Mouse (Mus musculus) lung, postnatal 0 days (tissue): ENCODE results near the gene Irf4. TPM values are rescaled to one million over a fixed set of nuclear protein-coding genes. Genes with fewer than 3 reads are reported as not detected.

Experiments used
- ATAC-seq: fragments of 200-750 bp; cut with Nextera tagmentation; 2 replicates; pipeline ENCODE4 v1.8.0; 2017; ENCODE audit warnings: moderate library complexity
- DNase-seq: peaks from one replicate; pipeline ENCODE4 v3.0.0-alpha.2; 2016; ENCODE audit warnings: low spot score
- H3K27ac ChIP-seq: fragments of 300-500 bp; sonication (generic); 2 replicates; pipeline ENCODE4 v1.5.1; 2014; ENCODE audit warnings: antibody characterized with exemption, mild to moderate bottlenecking, low read length, mixed read lengths
- H3K27me3 ChIP-seq: fragments of 300-500 bp; sonication (generic); replicated peaks from 2 replicates; pipeline ENCODE4 v1.6.1; 2014; ENCODE audit warnings: low read length, mixed read lengths; ENCODE audit not compliant: insufficient read depth
- H3K36me3 ChIP-seq: fragments of 300-500 bp; sonication (generic); 2 replicates; pipeline ENCODE4 v1.6.1; 2014; ENCODE audit warnings: low read length, mixed read lengths; ENCODE audit not compliant: insufficient read depth
- H3K4me1 ChIP-seq: fragments of 300-500 bp; sonication (generic); 2 replicates; pipeline ENCODE4 v1.6.1; 2014; ENCODE audit warnings: antibody characterized with exemption, low read depth, low read length, mixed read lengths; ENCODE audit not compliant: insufficient read depth
- H3K4me2 ChIP-seq: fragments of 300-500 bp; sonication (generic); replicated peaks from 2 replicates; pipeline ENCODE4 v1.6.1; 2014; ENCODE audit warnings: low read depth, mild to moderate bottlenecking, low read length, moderate library complexity, mixed read lengths
- H3K4me3 ChIP-seq: fragments of 300-500 bp; sonication (generic); 2 replicates; pipeline ENCODE4 v1.5.1; 2014; ENCODE audit warnings: low read depth, low read length
- H3K9ac ChIP-seq: fragments of 300-500 bp; sonication (generic); replicated peaks from 2 replicates; pipeline ENCODE4 v1.6.1; 2014; ENCODE audit warnings: low read depth, mild to moderate bottlenecking
- H3K9me3 ChIP-seq: fragments of 300-500 bp; sonication (generic); 2 replicates; pipeline ENCODE4 v1.6.1; 2016; ENCODE audit warnings: low read length, mixed read lengths
- CTCF ChIP-seq: IDR thresholded peaks from 2 replicates; pipeline ENCODE4 v1.5.1; 2016; ENCODE audit warnings: antibody characterized with exemption, mild to moderate bottlenecking
- EP300 ChIP-seq: IDR thresholded peaks from 2 replicates; pipeline ENCODE4 v1.6.1; 2016; ENCODE audit warnings: antibody characterized with exemption, mild to moderate bottlenecking, control low read depth
- WGBS: fragments of 180-500 bp; shearing (Covaris S2); extraction: QIAGEN DNeasy Blood & Tissue Kit; methylation state at CpG from one replicate; pipeline ENCODE4 v1.1.7; 2014; 5-methylcytosine and 5-hydroxymethylcytosine counted together
- polyA plus RNA-seq: library from polyadenylated mRNA; unstranded; fragments of >200 nt; fragmentation: Nextera tagmentation; extraction: Ambion mirVana; gene quantifications from 2 replicates; pipeline ENCODE4 v1.2.1, GENCODE M21; 2015

The Irf4 gene
- polyA plus RNA-seq, 1 experiment from 2014 or later = 0.21 TPM

DNA sequence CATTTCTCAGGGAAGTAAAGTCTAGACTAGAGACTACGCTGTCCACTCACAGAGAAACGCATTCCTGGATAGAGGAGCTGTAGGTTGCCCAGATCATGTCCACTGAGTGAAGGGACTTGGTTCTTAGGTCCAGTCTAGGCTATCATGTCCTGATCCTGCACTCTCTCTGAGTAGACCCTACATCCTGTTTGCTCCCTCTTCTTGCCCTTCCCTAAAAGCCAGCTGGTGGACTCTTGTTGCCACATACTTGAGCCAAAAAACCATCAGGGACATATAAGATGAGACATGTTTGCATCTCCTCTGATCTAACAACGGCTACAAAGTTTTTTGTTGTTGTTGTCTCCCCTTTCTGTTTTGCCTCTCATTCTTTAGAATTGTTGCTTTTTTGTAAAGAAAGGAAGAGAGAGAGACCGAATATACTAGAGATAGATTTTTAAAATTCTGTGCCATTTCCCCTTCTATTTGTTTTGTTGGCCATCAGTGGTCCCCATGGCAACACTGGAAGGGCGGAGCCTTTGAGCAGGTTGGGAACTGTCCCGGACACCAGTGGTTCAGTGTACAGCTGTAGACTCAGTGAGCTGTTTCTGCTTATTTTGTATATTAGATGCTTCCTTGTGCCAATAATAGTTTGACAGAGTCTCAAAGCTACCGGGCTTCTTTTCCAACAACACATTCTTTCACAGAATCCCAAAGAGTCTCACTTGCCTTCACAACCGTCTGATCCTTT, 15.2 kb downstream of the Irf4 start:
- Histone ChIP-seq H3K4me3 (no peak overlapping the region), H3K27ac (no peak overlapping the region), H3K9me3 (no peaks in the 10 kb centered on the region), H3K27me3 (no peaks in the 10 kb centered on the region), H3K4me2 (no peak overlapping the region), H3K9ac (no peak overlapping the region), H3K4me1 (no peaks in the 10 kb centered on the region), H3K36me3 (no peaks in the 10 kb centered on the region)
- DNase-seq (peak; percentile 78), ATAC-seq (peak; percentile 91)
- no peak for TF ChIP-seq EP300
- TF ChIP-seq CTCF = no peak
- WGBS = 58% methylated on average over 8 of the region's 8 CpGs

DNA sequence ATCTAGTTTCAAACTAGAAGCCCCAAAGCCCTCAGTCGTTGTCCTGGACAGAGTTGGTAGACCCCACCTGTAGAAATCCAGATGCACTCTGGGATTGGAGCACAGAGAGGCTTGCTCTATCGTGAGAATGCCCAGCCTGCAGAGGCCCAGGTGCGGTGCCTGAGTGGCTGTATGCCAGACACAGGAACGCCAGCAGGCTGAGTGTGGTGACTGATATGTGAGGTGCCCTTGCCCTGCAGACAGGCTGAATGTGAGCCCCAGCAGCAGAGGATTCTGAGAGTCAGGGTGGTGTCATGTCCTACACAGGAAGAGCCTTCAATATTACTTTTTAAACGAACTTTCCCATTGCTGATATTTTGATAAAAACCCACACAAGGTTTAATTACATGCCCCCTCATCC, 16.9 kb downstream of the Irf4 start:
- ATAC-seq (no peak), DNase-seq (no peak)
- 71% methylated on average over 5 of the region's 5 CpGs for WGBS
- Histone ChIP-seq H3K9me3 (no peaks in the 10 kb centered on the region), H3K4me3 (no peak overlapping the region), H3K4me1 (no peaks in the 10 kb centered on the region), H3K9ac (no peak overlapping the region), H3K27me3 (no peaks in the 10 kb centered on the region), H3K27ac (no peak overlapping the region), H3K36me3 (no peaks in the 10 kb centered on the region), H3K4me2 (no peak overlapping the region)
- TF ChIP-seq EP300 (no peak), CTCF (no peak)

DNA sequence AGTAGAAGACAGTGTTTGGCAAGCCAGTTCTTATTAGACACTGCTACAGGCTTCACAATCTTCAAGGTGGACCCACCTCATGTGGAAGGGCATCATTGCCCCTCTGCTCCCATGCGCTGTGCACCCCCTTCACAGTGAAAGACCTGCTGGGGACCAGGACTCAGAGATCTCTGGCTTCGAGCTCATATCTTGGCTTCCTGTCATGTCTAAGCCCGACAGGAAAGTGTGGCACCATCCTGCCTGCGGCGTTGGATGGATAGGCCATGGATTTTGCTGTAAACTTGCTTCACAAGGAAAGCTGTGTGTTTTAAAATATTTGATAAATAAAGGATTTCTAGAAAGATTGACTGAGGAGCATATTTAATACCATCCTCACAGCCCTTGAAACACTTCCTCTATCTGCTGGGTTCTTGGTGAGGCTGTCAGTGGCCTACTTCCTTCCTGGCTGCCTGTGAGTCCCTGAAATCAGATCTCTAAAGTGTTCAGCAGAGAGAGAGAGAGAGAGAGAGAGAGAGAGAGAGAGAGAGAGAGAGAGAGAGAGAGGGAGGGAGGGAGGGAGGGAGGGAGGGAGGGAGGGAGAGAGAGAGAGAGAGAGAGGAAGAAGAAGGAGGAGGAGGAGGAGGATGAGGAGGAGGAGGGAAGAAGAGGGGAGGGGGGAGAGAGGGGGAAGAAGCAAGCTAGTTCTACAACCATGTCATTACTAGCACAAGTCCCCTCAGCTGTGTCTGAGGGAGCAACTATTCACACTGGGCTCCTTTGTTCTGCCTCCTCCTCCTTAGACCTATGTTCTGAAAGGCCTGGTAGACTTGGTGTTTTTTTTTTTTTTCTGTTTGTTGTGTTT, 17.8 kb downstream of the Irf4 start:
- H3K36me3 ChIP-seq = no peaks in the 10 kb centered on the region
- TF ChIP-seq EP300 (no peak), CTCF (no peak)
- no peaks in the 10 kb centered on the region for H3K9me3 ChIP-seq
- H3K27me3 ChIP-seq = no peaks in the 10 kb centered on the region
- no peaks in the 10 kb centered on the region for H3K4me1 ChIP-seq
- DNase-seq (no peak), ATAC-seq (no peak)
- H3K9ac ChIP-seq = no peak overlapping the region
- WGBS = 68% methylated on average over 5 of the region's 5 CpGs
- H3K27ac ChIP-seq = no peak overlapping the region
- H3K4me2 ChIP-seq = no peak overlapping the region
- H3K4me3 ChIP-seq = no peak overlapping the region

DNA sequence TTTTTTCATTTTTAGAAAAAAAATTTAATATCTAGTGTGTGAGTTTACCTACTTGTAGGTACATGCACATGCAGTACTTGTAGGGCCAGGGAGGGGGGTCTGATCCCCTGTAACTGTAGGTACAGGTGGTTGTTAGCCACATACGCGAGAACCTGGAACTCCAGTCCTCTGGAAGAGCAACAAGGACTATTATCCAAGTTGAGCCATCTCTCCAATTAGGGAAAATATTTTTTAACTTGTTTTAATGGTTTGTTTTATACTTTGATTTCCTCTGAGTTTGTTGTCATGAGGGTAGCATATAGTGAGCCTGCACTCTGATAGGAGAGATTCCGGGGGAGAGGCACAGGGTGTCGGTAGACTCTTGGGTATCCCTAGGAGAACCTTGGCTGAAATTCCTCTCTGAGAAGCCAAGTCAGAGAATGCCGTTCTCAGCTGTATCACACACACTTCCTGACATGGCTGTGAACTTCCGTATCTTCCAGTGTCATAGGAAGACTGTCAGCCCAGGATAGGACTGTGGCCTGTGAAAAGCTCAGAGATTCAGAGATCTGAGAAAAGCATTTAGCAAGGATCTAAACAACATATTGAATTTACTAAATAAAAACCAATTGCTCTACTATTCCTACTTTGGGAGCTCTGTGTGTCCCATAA, 18.6 kb downstream of the Irf4 start:
- Histone ChIP-seq H3K27ac (no peak overlapping the region), H3K4me2 (no peak overlapping the region), H3K4me1 (no peaks in the 10 kb centered on the region), H3K4me3 (no peak overlapping the region), H3K9ac (no peak overlapping the region), H3K27me3 (no peaks in the 10 kb centered on the region), H3K9me3 (no peaks in the 10 kb centered on the region), H3K36me3 (no peaks in the 10 kb centered on the region)
- TF ChIP-seq EP300 (no peak), CTCF (no peak)
- DNase-seq (no peak), ATAC-seq (no peak)
- 58% methylated on average over 6 of the region's 6 CpGs for WGBS

DNA sequence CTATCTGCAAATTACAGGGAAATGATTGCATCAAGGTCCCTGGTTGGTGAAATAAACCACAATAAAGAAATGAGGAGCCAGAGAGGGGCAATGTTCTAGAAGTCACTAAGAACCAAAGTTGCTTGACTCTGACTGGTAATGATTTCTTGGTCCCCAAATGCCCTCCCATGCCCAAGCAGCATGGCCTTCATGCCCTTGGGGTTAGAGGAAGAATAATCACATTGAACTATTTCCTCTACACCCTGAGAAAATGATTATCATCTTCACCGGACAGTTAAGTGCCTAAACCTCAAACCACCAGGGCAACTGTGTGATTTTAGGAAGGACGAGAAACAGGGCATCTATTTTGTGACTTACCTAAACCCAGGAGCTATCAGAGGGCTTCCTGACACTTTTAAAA, 27.0 kb downstream of the Irf4 start:
- Histone ChIP-seq H3K36me3 (no peaks in the 10 kb centered on the region), H3K4me2 (no peak overlapping the region), H3K4me3 (no peak overlapping the region), H3K4me1 (no peaks in the 10 kb centered on the region), H3K27me3 (no peaks in the 10 kb centered on the region), H3K9ac (no peak overlapping the region), H3K27ac (no peak overlapping the region), H3K9me3 (no peaks in the 10 kb centered on the region)
- TF ChIP-seq EP300 (no peak), CTCF (no peak)
- ATAC-seq (no peak), DNase-seq (no peak)
- 84% methylated on average over 2 of the region's 2 CpGs for whole genome bisulfite sequencing

DNA sequence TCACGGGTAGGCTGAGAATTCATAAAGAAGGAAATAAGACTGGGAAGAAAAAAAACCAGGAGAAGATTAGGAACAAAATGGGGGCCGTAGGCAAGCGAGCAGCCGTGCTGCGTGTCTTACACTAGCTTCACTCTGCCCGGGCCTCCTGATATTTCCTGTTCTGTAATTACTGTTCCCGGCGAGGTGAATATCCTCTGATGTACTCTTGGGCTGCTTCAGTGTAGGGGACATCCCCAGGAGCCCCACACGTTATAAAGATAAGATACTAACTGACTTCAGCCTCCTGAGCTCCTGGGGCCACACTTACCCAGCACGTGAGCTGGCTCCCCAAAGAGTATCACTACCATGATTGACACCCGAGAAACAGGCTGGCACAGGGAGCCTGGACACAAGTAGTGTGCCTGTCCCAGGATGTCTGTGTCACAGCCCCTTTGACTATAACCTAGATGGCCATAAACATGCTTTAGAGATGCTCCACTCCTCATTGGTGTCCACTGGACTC, 28.7 kb downstream of the Irf4 start:
- DNase-seq = no peak
- Histone ChIP-seq H3K4me1 (no peaks in the 10 kb centered on the region), H3K36me3 (no peaks in the 10 kb centered on the region), H3K27me3 (no peaks in the 10 kb centered on the region), H3K9me3 (no peaks in the 10 kb centered on the region), H3K27ac (no peak overlapping the region), H3K4me3 (no peak overlapping the region), H3K9ac (no peak overlapping the region), H3K4me2 (no peak overlapping the region)
- TF ChIP-seq EP300 (no peak), CTCF (no peak)
- 53% methylated on average over 11 of the region's 11 CpGs for WGBS
- no peak for ATAC-seq
